In genomic region chr13:41097324-41098058, GRCm38 (mm10) we compare ENCODE assay signal across 9 mouse cellular contexts. TPM values are rescaled to one million over a fixed set of nuclear protein-coding genes. Genes with fewer than 3 reads are reported as not detected.
A peak's percentile ranks its signal among the peaks of the same experiment; 100 is the strongest.
DNase-seq lines count a peak whose midpoint lies in the region; ATAC-seq lines count a peak whose summit lies in the region.
"Had no signal": no experiment of that assay in that cellular context is flagged by ENCODE, and none has a peak within 500 bp of the region (broad histone marks: within the 10 kb centered on the region; RNA-seq: fewer than 3 reads in every experiment).

No protein-coding gene starts in this region.

- ATAC-seq in megakaryocyte progenitor cell, adult 5-6 weeks (replicated peaks; ENCODE audit: poor library complexity) = peak; percentile 80

- peak; percentile 55 to 59 for DNase-seq in spleen, adult 18-20 months
- DNase-seq in spleen, adult 12 weeks (ENCODE audit: low spot score) = no peak
- DNase-seq in heart, postnatal 36 days = peak; percentile 18 to 29
- DNase-seq in cerebellum, postnatal 14 days = no peak
- DNase-seq in gastrocnemius, postnatal 14 days = no peak
- no peak for DNase-seq in ovary, postnatal 36 days (ENCODE audit: low spot score)
- DNase-seq in right cerebral cortex, postnatal 25 days = no peak

- intact Hi-C loops in heart, postnatal 36 days (cut with DNase I) = no loop called here
- intact Hi-C loops in gastrocnemius, postnatal 14 days (cut with DNase I; ENCODE audit: low total_unique reads) = no loop called here

RNA-seq across cellular contexts. Expression of gene Gcm2, which starts 13.3 kb away (rescaled TPM):
- total RNA-seq in heart, postnatal 36 days (2021) = not detected
- total RNA-seq in megakaryocyte progenitor cell, adult 5-6 weeks (2015) = not detected in 2 replicates
- total RNA-seq in megakaryocyte progenitor cell, adult 5-6 weeks (2017) = not detected in 2 replicates
- total RNA-seq in gastrocnemius, postnatal 14 days (2021) = not detected
- total RNA-seq: left cerebral cortex, adult 2 months had no signal

RNA-seq across cellular contexts. Expression of gene Sycp2l, which starts 16.6 kb away (rescaled TPM):
- total RNA-seq in heart, postnatal 36 days (2021) = not detected
- total RNA-seq in megakaryocyte progenitor cell, adult 5-6 weeks (2015) = not detected in 2 replicates
- total RNA-seq in megakaryocyte progenitor cell, adult 5-6 weeks (2017) = not detected in 2 replicates
- total RNA-seq in gastrocnemius, postnatal 14 days (2021) = not detected
- total RNA-seq: left cerebral cortex, adult 2 months had no signal

RNA-seq across cellular contexts. Expression of gene Mak, which starts 18.0 kb away (rescaled TPM):
- total RNA-seq in heart, postnatal 36 days (2021) = not detected
- total RNA-seq in megakaryocyte progenitor cell, adult 5-6 weeks (2015) = 0.10 and 0.27 TPM in 2 replicates
- not detected in 2 replicates for total RNA-seq in megakaryocyte progenitor cell, adult 5-6 weeks (2017)
- not detected for total RNA-seq in gastrocnemius, postnatal 14 days (2021)

Comparison
In these comparisons a context has a peak if more than half of its experiments do, and no peak if none do; other contexts are left out.
1. DNase-seq: peak in spleen, adult 18-20 months (2 of 2) and heart, postnatal 36 days (2 of 2); none in spleen, adult 12 weeks (single experiment), cerebellum, postnatal 14 days (0 of 2), gastrocnemius, postnatal 14 days (single experiment), ovary, postnatal 36 days (single experiment) and right cerebral cortex, postnatal 25 days (single experiment).